25 mouse cellular contexts compared by ENCODE assay signal in the genomic region with DNA sequence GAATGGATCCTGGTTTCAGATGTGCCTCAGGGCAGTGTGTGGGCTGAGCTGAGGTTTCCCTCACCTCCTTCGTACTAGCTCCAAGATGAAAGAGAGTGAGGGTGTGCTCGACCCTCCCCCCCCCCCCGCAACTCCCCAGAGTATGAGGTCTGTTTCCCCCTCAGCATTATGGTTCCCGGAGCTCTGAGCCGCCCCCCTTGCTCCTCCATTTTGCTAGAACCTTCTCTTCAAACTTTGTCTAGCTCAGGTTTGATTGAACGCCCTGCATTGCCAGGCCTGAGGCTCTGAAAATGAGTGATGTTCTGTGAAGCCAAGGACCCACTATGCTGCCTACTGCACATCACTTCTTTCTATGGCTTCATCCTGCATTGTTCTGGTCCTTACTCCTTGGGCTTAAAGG. TPM values are rescaled to one million over a fixed set of nuclear protein-coding genes. Genes with fewer than 3 reads are reported as not detected.
"Had no signal": no experiment of that assay in that cellular context is flagged by ENCODE, and none has a peak within 500 bp of the region (broad histone marks: within the 10 kb centered on the region; RNA-seq: fewer than 3 reads in every experiment).

No protein-coding gene starts in this region.

- H3K9me3 ChIP-seq: heart, embryonic 12.5 days; hindbrain, embryonic 13.5 days; hindbrain, embryonic 15.5 days; limb, embryonic 10.5 days; limb, embryonic 12.5 days had no signal

- DNase-seq: forebrain, postnatal 0 days; gastrocnemius, postnatal 10 days; heart, adult 11 months; heart, adult 2 months; heart, postnatal 14 days; heart, postnatal 36 days; kidney, adult 11 months; kidney, adult 2 months; kidney, adult 9 months; kidney, postnatal 10 days; kidney, postnatal 36 days; layer of hippocampus, adult 9-11 months; layer of hippocampus, postnatal 36 days; liver had no signal

- ATAC-seq: forebrain, postnatal 0 days; hindbrain, postnatal 0 days; intestine, embryonic 16.5 days had no signal

- H3K27me3 ChIP-seq: heart, embryonic 12.5 days; hindbrain, embryonic 15.5 days; limb, embryonic 12.5 days had no signal

- H3K4me2 ChIP-seq: heart, embryonic 12.5 days; hindbrain, embryonic 13.5 days; hindbrain, embryonic 15.5 days; limb, embryonic 12.5 days; liver, embryonic 11.5 days had no signal

- H3K4me3 ChIP-seq: heart, adult 2 months; heart, embryonic 12.5 days; hindbrain, embryonic 13.5 days; hindbrain, embryonic 15.5 days; limb, embryonic 10.5 days; limb, embryonic 12.5 days had no signal

- H3K36me3 ChIP-seq: heart, embryonic 12.5 days; hindbrain, embryonic 13.5 days; hindbrain, embryonic 15.5 days; limb, embryonic 10.5 days; limb, embryonic 12.5 days had no signal

- H3K9ac ChIP-seq: forebrain, postnatal 0 days; heart, embryonic 12.5 days; hindbrain, embryonic 13.5 days; hindbrain, embryonic 15.5 days; limb, embryonic 12.5 days had no signal

- H3K27ac ChIP-seq: heart, adult 2 months; hindbrain, embryonic 13.5 days; hindbrain, embryonic 15.5 days; hindbrain, postnatal 0 days; limb, embryonic 10.5 days; limb, embryonic 12.5 days had no signal

RNA-seq across cellular contexts. Expression of a gene that starts 25.3 kb away (rescaled TPM):
- polyA plus RNA-seq: heart, embryonic 12.5 days; heart, embryonic 14.5 days; heart, postnatal 0 days; hindbrain, embryonic 11.5 days; hindbrain, embryonic 13.5 days; hindbrain, embryonic 15.5 days; limb, embryonic 10.5 days; liver, embryonic 11.5 days had no signal
